Mouse (Mus musculus) cortical plate, adult 2 months (tissue): ENCODE measurements at regions not wholly inside any gene's neighbourhood (a gene's known extent, or its start where the extent isn't known, plus 50 kb on each side); places are given as distances from the start of the nearest gene placed in this dataset.

Experiments
- H3K27ac ChIP-seq: fragments of 200-500 bp; 2 replicates; pipeline ENCODE4 v1.5.1; 2012; ENCODE audit warnings: low read length, control low read depth, inconsistent platforms; ENCODE audit not compliant: insufficient read depth
- H3K4me1 ChIP-seq: fragments of 200-500 bp; 2 replicates; pipeline ENCODE4 v1.6.1; 2011; ENCODE audit warnings: low read length; ENCODE audit not compliant: control insufficient read depth, insufficient read depth
- H3K4me3 ChIP-seq: fragments of 200-500 bp; 2 replicates; pipeline ENCODE4 v1.5.1; 2011; ENCODE audit warnings: mild to moderate bottlenecking, low read length, control low read depth; ENCODE audit not compliant: insufficient read depth
- CTCF ChIP-seq: fragments of 200-500 bp; IDR thresholded peaks from 2 replicates; pipeline ENCODE4 v1.5.1; 2011; ENCODE audit warnings: mild to moderate bottlenecking, control low read depth, low read length; ENCODE audit not compliant: insufficient read depth; ENCODE audit errors: extremely low read depth
- POLR2A ChIP-seq: fragments of 200-500 bp; IDR thresholded peaks from 2 replicates; pipeline ENCODE4 v1.6.1; 2011; ENCODE audit warnings: mild to moderate bottlenecking, low read length, control low read depth; ENCODE audit not compliant: insufficient read depth; ENCODE audit errors: extremely low read depth

DNA sequence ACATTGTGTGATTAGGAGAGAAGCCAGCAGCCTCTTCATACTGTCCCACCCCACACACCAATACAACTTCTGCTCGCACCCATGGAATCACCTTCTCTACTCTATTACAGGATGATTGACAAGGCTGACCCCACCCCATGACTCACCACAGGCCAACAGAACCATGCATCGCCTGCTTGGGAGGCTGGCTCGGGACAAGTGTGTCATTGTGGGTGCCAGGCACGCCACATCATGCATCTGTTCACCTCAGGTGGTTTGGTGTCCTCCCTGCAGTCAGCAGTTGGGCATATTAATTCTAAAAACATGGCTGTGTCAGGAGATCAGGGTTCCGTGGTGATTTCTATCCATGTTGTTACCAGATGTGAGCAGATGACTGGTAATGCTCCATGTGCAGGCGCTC lies 215.3 kb upstream of the Sulf2 start:
- TF ChIP-seq POLR2A (no peak), CTCF (no peak)
- Histone ChIP-seq H3K4me3 (no peak overlapping the region), H3K4me1 (no peaks in the 10 kb centered on the region), H3K27ac (no peak overlapping the region)

DNA sequence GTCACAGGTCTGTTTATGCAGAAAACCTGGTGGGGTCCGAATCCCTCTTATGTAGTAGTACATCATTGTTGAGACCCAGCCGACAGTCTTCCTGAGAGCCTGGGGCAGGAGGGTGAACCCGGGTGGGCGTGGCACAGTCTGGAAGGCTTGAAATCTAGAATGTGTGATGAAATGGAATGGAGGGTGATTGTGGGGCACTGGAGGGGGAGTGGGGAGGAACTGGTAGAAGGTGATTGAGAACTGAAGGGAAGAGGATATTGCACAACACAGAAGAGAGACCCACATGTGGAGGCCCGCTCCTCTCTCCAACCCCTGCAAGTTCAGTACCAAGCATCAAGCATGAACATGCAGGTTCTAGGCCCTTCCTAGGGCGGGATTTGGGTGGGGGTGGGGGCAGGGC lies 206.2 kb upstream of the Sulf2 start:
- TF ChIP-seq CTCF (no peak), POLR2A (no peak)
- Histone ChIP-seq H3K4me3 (no peak overlapping the region), H3K4me1 (no peaks in the 10 kb centered on the region), H3K27ac (no peak overlapping the region)

DNA sequence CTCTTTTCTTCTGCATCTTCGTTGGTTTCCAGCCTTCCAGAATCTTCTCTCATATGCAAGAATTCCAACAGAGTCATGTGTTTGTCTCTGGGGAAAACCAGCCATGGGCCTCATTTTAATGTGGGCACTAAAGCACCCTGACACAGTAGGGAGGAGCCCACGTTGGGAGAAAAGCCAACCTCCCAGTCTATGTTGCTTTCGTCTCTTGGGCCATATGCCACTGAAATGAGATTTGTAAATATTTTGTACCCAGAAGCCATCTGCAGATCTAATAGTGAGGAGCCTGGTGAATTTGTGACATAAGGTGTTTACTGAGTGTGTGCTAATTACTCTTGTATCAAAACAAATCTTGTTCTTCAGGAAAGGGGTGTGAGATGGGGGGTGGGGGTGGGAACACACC lies 205.3 kb upstream of the Sulf2 start:
- no peaks in the 10 kb centered on the region for H3K4me1 ChIP-seq
- no peak overlapping the region for H3K4me3 ChIP-seq
- no peak overlapping the region for H3K27ac ChIP-seq
- TF ChIP-seq POLR2A (no peak), CTCF (no peak)

DNA sequence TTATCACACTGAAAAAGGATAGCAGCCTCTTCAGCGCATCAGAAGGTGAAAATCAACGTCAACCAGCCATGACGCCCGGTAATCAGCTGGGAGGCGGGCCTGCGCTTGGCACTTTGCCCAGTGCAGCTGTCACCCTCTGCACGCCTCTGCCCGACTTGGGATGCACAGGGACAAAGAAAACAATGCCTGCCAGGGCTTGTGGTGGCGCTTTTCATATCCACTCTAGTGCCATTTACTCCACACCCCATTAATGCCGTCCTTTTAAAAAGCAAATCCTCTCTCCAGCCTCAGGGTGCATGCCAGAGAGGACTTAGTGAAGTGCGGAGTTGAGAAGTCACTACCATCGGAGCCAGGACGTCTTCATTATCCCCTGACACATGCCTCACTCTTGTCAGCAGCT lies 204.5 kb upstream of the Sulf2 start:
- no peak for TF ChIP-seq POLR2A
- no peak for TF ChIP-seq CTCF
- Histone ChIP-seq H3K4me3 (no peak overlapping the region), H3K27ac (0 out of 2 replicates have a peak overlapping the region, but pooled peaks have one; percentile 19), H3K4me1 (no peaks in the 10 kb centered on the region)

DNA sequence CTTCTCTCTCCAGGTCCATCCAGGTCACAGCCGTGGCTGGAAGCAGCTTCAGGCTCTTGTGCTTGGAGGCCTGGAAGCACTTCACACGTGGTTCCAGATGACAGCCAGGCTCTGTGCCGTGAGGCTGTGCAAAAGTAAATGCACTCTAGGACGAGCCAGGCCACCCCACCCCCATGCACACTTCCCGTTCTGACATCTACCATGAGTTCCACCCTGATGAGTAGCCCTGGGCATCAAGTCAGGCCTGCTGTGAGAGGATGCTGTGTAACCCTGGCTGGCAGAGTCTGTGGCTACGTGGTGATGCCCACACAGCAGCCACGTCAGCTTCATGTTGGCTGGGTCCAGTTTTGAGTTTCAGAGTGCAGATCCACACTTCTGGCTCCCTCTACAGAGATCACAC lies 202.4 kb upstream of the Sulf2 start:
- TF ChIP-seq POLR2A: no peak
- no peak for TF ChIP-seq CTCF
- Histone ChIP-seq H3K27ac (no peak overlapping the region), H3K4me1 (no peaks in the 10 kb centered on the region), H3K4me3 (no peak overlapping the region)

DNA sequence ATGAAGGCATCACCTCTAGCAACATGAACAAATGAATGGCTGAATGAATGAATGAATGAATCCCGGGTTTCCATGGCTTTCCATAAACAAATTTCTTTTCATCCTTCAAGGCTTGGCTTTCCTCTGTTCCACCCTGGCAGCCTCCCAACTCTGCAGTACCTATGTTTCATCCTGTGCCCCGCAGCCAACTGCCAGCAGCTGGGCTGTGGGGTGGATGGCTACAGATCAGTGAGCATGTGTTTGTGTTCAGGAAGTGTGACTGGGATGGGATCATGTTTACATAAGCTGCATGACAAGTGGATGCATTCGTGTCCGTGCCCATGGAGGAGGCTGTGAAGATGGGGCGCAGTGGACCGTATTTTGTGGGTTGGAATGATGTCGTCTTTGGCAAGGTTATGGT lies 200.5 kb upstream of the Sulf2 start:
- no peak overlapping the region for H3K27ac ChIP-seq
- TF ChIP-seq POLR2A: no peak
- no peak for TF ChIP-seq CTCF
- H3K4me1 ChIP-seq: no peaks in the 10 kb centered on the region
- no peak overlapping the region for H3K4me3 ChIP-seq

DNA sequence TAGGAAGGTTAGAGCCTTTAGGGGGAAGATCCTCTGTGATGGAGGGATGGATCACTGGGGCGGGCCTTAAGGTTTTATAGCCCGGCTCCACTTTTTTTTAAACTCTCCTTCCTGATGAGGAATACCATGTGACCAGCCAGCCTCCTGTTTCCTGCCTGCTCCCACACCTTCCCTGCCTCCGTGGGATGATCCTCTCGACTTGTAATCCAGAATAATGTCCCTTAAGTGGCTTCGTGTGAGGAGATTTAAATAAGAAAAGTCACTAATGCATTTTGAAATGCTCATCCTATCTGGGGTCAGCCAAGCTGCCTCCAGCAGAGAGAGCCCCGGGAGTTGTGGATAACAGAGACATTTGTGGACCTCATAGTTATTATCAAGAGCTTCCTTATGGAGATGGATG lies 200.0 kb upstream of the Sulf2 start:
- H3K27ac ChIP-seq: no peak overlapping the region
- no peaks in the 10 kb centered on the region for H3K4me1 ChIP-seq
- TF ChIP-seq CTCF (no peak), POLR2A (no peak)
- H3K4me3 ChIP-seq: no peak overlapping the region

DNA sequence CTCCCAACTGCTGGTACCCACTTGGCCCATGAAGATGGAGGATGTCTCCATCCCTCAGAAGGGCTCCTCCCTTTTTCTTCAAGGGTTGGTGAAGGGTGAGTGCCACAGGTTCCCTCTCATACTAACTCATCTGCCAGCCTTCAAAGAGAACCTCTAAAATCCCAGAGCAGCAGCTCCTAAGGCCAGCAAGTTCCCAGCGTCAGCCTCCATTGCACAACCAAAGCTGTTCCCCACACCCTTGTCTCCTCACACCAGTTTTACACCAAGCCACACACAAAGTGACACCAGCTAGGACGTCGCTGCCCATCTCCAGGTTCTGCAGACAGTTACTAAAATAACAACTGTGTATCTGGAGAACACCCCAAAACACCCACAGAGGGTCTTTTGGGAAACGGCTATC lies 198.9 kb upstream of the Sulf2 start:
- H3K4me3 ChIP-seq: no peak overlapping the region
- H3K27ac ChIP-seq: no peak overlapping the region
- H3K4me1 ChIP-seq: no peaks in the 10 kb centered on the region
- TF ChIP-seq POLR2A (no peak), CTCF (no peak)

DNA sequence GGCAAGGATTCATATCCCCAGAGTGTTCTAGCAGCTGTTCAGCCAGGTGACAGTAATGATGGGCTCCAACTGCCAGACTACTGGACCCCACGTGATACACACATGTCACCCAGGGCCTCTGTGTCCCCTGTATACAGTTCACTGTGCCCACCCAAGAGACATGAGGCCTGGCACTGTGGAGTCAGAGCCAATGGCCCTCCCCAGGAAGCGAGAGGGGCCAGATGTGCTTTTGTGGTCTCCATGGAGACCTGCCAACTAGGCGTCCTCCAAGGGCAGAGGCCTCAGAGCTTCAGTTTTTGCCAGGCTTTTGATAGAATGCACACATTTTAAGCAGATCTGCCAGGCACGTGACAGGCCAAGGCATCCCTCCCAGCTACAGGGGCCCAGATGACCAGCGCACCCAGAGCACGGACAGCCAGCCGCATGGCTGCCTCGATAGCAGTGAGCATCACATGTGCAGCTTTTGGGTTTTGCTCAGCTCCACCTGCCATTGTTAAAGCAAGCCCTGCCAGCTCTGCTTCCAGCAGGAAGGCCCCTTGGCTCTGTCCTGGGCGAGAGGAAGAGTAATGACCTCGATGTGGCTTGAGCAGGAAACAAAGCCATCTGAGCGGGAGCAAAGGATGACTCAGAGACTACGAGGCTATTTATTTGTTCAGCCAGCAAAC lies 198.1 kb upstream of the Sulf2 start:
- Histone ChIP-seq H3K4me1 (no peaks in the 10 kb centered on the region), H3K27ac (no peak overlapping the region), H3K4me3 (no peak overlapping the region)
- TF ChIP-seq POLR2A (no peak), CTCF (no peak)

DNA sequence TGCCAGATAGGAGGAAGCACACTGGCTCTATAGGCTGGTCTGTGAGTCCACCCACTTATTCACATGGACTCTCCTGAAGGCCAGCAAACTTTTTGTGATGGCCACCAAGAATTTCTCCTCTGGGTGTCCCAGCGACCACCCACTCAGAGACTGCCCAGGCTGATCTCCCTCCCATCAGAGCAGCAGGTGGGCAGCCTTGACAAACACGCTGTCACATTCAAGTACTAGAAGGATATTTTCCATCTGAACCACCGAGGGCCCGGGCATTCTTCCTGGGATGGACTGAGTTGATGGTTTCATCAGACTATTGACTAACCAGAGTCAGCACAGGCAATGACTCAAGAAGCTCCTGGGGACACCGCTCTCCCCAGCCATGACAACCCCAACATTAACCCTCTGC lies 196.5 kb upstream of the Sulf2 start:
- TF ChIP-seq CTCF (no peak), POLR2A (no peak)
- Histone ChIP-seq H3K27ac (no peak overlapping the region), H3K4me1 (no peaks in the 10 kb centered on the region), H3K4me3 (no peak overlapping the region)
